Mouse (Mus musculus) liver, postnatal 0 days (tissue): ENCODE data around the gene Gpr162. TPM values are rescaled to one million over a fixed set of nuclear protein-coding genes. Genes with fewer than 3 reads are reported as not detected.
A peak's percentile ranks its signal among the peaks of the same experiment; 100 is the strongest.

Experiments
- ATAC-seq: fragments of 200-750 bp; cut with Nextera tagmentation; 2 replicates; pipeline ENCODE4 v1.8.0; 2017; ENCODE audit warnings: mild to moderate bottlenecking, moderate library complexity
- DNase-seq: peaks from one replicate; pipeline ENCODE4 v3.0.0-alpha.2; 2016
- H3K27ac ChIP-seq: fragments of 300-500 bp; sonication (generic); 2 replicates; pipeline ENCODE4 v1.5.1; 2014; ENCODE audit warnings: antibody characterized with exemption, moderate library complexity, mild to moderate bottlenecking, low read depth
- H3K27me3 ChIP-seq: fragments of 300-500 bp; sonication (generic); 2 replicates; pipeline ENCODE4 v1.6.1; 2014; ENCODE audit warnings: low read length, control low read depth, mixed read lengths; ENCODE audit not compliant: insufficient read depth
- H3K36me3 ChIP-seq: fragments of 300-500 bp; sonication (generic); replicated peaks from 2 replicates; pipeline ENCODE4 v1.6.1; 2014; ENCODE audit warnings: mild to moderate bottlenecking, control low read depth, low read length, moderate library complexity, mixed read lengths; ENCODE audit not compliant: insufficient read depth
- H3K4me1 ChIP-seq: fragments of 300-500 bp; sonication (generic); 2 replicates; pipeline ENCODE4 v1.6.1; 2014; ENCODE audit warnings: antibody characterized with exemption, mild to moderate bottlenecking, control low read depth; ENCODE audit not compliant: insufficient read depth
- H3K4me2 ChIP-seq: fragments of 300-500 bp; sonication (generic); 2 replicates; pipeline ENCODE4 v1.6.1; 2014; ENCODE audit warnings: low read depth, mild to moderate bottlenecking, low read length, moderate library complexity, mixed read lengths
- H3K4me3 ChIP-seq: fragments of 300-500 bp; sonication (generic); 2 replicates; pipeline ENCODE4 v1.5.1; 2014; ENCODE audit warnings: low read depth, low read length
- H3K9ac ChIP-seq: fragments of 300-500 bp; sonication (generic); replicated peaks from 2 replicates; pipeline ENCODE4 v1.6.1; 2014; ENCODE audit warnings: mild to moderate bottlenecking, moderate library complexity
- H3K9me3 ChIP-seq: fragments of 300-500 bp; sonication (generic); 2 replicates; pipeline ENCODE4 v1.6.1; 2016; ENCODE audit warnings: mild to moderate bottlenecking, control low read depth, low read length, mixed read lengths
- CTCF ChIP-seq: sonication (generic); IDR thresholded peaks from 2 replicates; pipeline ENCODE4 v1.5.1; 2016; ENCODE audit warnings: antibody characterized with exemption, low read depth
- EP300 ChIP-seq: IDR thresholded peaks from 2 replicates; pipeline ENCODE4 v1.6.1; 2016; ENCODE audit warnings: antibody characterized with exemption, low read depth, mild to moderate bottlenecking
- WGBS: fragments of 180-500 bp; shearing (Covaris S2); extraction: QIAGEN DNeasy Blood & Tissue Kit; methylation state at CpG from one replicate; pipeline ENCODE4 v1.1.7; 2014; ENCODE audit not compliant: insufficient replicate concordance; 5-methylcytosine and 5-hydroxymethylcytosine counted together
- polyA plus RNA-seq: library from polyadenylated mRNA; unstranded; fragments of >200 nt; fragmentation: Nextera tagmentation; extraction: Ambion mirVana; gene quantifications from 2 replicates; pipeline ENCODE4 v1.2.1, GENCODE M21; 2015

The Gpr162 gene
- polyA plus RNA-seq, 1 experiment from 2014 or later: 0.04 TPM

GRCm38 (mm10) chr6:124904991-124905860, 41.4 kb upstream of the Gpr162 start:
- Histone ChIP-seq H3K27ac (peak overlapping the region; percentile 83; the same call in 1 of the 2 replicates), H3K36me3 (no peaks in the 10 kb centered on the region), H3K27me3 (peaks cover 15% of the 10 kb centered on the region), H3K9me3 (no peaks in the 10 kb centered on the region), H3K4me3 (no peak overlapping the region), H3K4me1 (peaks cover 5% of the 10 kb centered on the region; the same call in 1 of the 2 replicates), H3K9ac (no peak overlapping the region), H3K4me2 (no peak overlapping the region)
- no peak for DNase-seq
- no peak for TF ChIP-seq EP300
- TF ChIP-seq CTCF: no peak
- no peak for ATAC-seq
- WGBS: 67% methylated on average over 13 of the region's 16 CpGs

GRCm38 (mm10) chr6:124904161-124904981, 40.6 kb upstream of the Gpr162 start:
- peaks cover 3% of the 10 kb centered on the region; the same call in 1 of the 2 replicates for H3K4me1 ChIP-seq
- peak; percentile 60 for DNase-seq
- H3K4me3 ChIP-seq: peak overlapping the region; percentile 70
- 25% methylated on average over 23 of the region's 24 CpGs for WGBS
- H3K9ac ChIP-seq: peak overlapping the region; percentile 59
- TF ChIP-seq EP300 (no peak), CTCF (peak; percentile 73)
- peaks cover 7% of the 10 kb centered on the region; the same call in 1 of the 2 replicates for H3K27me3 ChIP-seq
- ATAC-seq: peak; percentile 76
- H3K27ac ChIP-seq: peak overlapping the region; percentile 83
- no peaks in the 10 kb centered on the region for H3K9me3 ChIP-seq
- H3K4me2 ChIP-seq: peak overlapping the region; percentile 96
- H3K36me3 ChIP-seq: no peaks in the 10 kb centered on the region

- under 1% methylated on average over 23 of the region's 23 CpGs for WGBS
- H3K27me3 ChIP-seq: peaks cover 4% of the 10 kb centered on the region; the same call in 1 of the 2 replicates
- peaks cover 3% of the 10 kb centered on the region; the same call in 1 of the 2 replicates for H3K4me1 ChIP-seq
- peak; percentile 95 for DNase-seq
- H3K27ac ChIP-seq: peak overlapping the region; percentile 83
- peak; percentile 91 for ATAC-seq
- peak overlapping the region; percentile 70 for H3K4me3 ChIP-seq
- peak overlapping the region; percentile 59 for H3K9ac ChIP-seq
- peak overlapping the region; percentile 96 for H3K4me2 ChIP-seq
- no peaks in the 10 kb centered on the region for H3K9me3 ChIP-seq
- TF ChIP-seq CTCF (peak; percentile 100), EP300 (no peak)
- H3K36me3 ChIP-seq: no peaks in the 10 kb centered on the region
Observed at GRCm38 (mm10) chr6:124903580-124904151, 39.9 kb upstream of the Gpr162 start.

GRCm38 (mm10) chr6:124901851-124902250, 38.1 kb upstream of the Gpr162 start:
- Histone ChIP-seq H3K9me3 (no peaks in the 10 kb centered on the region), H3K4me2 (no peak overlapping the region), H3K4me1 (peaks cover 3% of the 10 kb centered on the region; the same call in 1 of the 2 replicates), H3K27ac (no peak overlapping the region), H3K4me3 (no peak overlapping the region), H3K27me3 (no peaks in the 10 kb centered on the region), H3K36me3 (no peaks in the 10 kb centered on the region), H3K9ac (no peak overlapping the region)
- DNase-seq (no peak), ATAC-seq (no peak)
- TF ChIP-seq CTCF (no peak), EP300 (no peak)

GRCm38 (mm10) chr6:124900801-124901480, 37.2 kb upstream of the Gpr162 start:
- no peak for ATAC-seq
- 36% methylated on average over 10 of the region's 10 CpGs for WGBS

More at GRCm38 (mm10) chr6:124900801-124901480, 37.2 kb upstream of the Gpr162 start:
- no peak overlapping the region for H3K9ac ChIP-seq
- no peaks in the 10 kb centered on the region for H3K27me3 ChIP-seq
- peaks cover 3% of the 10 kb centered on the region; the same call in 1 of the 2 replicates for H3K4me1 ChIP-seq
- no peak for TF ChIP-seq CTCF
- TF ChIP-seq EP300: no peak
- no peak overlapping the region for H3K4me3 ChIP-seq
- no peak for DNase-seq
- no peaks in the 10 kb centered on the region for H3K9me3 ChIP-seq
- H3K27ac ChIP-seq: no peak overlapping the region
- H3K36me3 ChIP-seq: no peaks in the 10 kb centered on the region
- H3K4me2 ChIP-seq: no peak overlapping the region
